Mouse (Mus musculus): Measurements from ENCODE around the gene Ccdc12.

Ccdc12 gene

GRCm38 (mm10) chr9:110635225-110635624, 21.1 kb upstream of the Ccdc12 start:
- ChIA-PET POLR2A (interaction anchor here in 3 of 4 experiments (0.5 to 2.8 kb wide), 6 partner anchors 10 to 287 kb away, joined by 3 to 14 read pairs (median 4); partner anchors contain the start of gene Nradd (in 2 of the 3)), CTCF (interaction anchor here (0.7 to 2.8 kb wide), 26 partner anchors 9 to 739 kb away, joined by 3 to 16 read pairs (median 4); partner anchors contain the start of genes Nbeal2 (in 2 of the 4) and Nradd (in 2 of the 4))

- CTCF ChIA-PET = interaction anchor here (0.5 to 2.4 kb wide), 9 partner anchors 11 to 143 kb away, joined by 3 to 10 read pairs (median 4); partner anchors contain the start of gene Nbeal2 (in 1 of the 4)
- POLR2A ChIA-PET = interaction anchor here in 3 of 4 experiments (0.7 to 2.4 kb wide), 7 partner anchors 10 to 122 kb away, joined by 3 to 9 read pairs (median 6); partner anchors contain the start of gene Nbeal2 (in 2 of the 3)
These were observed 17.7 kb upstream of the Ccdc12 start for GRCm38 (mm10) chr9:110638611-110639021.

GRCm38 (mm10) chr9:110641006-110641405, 15.3 kb upstream of the Ccdc12 start:
- ChIA-PET POLR2A (interaction anchor here in 2 of 4 experiments (0.5 to 2.1 kb wide), 2 partner anchors 13 to 167 kb away, joined by 3 to 9 read pairs; partner anchors contain the start of gene Nbeal2 (in 1 of the 2)), CTCF (interaction anchor here in 1 of 4 experiments (1.0 kb wide), 1 partner anchor 10 kb away, joined by 3 read pairs; no protein-coding TSS in a partner anchor)

- ChIA-PET CTCF (interaction anchor here in 2 of 4 experiments (1.4 to 1.8 kb wide), 2 partner anchors 12 kb away, joined by 3 to 9 read pairs; no protein-coding TSS in a partner anchor), POLR2A (interaction anchor here in 2 of 4 experiments (0.6 to 1.9 kb wide), 4 partner anchors 10 to 44 kb away, joined by 3 to 6 read pairs (median 4); partner anchors contain the start of gene Nradd (in 1 of the 2))
These were observed 13.3 kb upstream of the Ccdc12 start for GRCm38 (mm10) chr9:110642812-110643524.

- POLR2A ChIA-PET = interaction anchor here in 2 of 4 experiments (1.2 to 1.9 kb wide), 4 partner anchors 9 to 19 kb away, joined by 3 to 5 read pairs (median 4); partner anchors contain the start of gene Nradd (in 2 of the 2)
These were observed 12.5 kb upstream of the Ccdc12 start for GRCm38 (mm10) chr9:110643787-110644186.

GRCm38 (mm10) chr9:110644295-110644694, 12.0 kb upstream of the Ccdc12 start:
- POLR2A ChIA-PET = interaction anchor here in 3 of 4 experiments (0.7 to 1.9 kb wide), 6 partner anchors 9 to 203 kb away, joined by 3 to 9 read pairs (median 4); partner anchors contain the start of gene Nradd (in 2 of the 3)

More at GRCm38 (mm10) chr9:110643787-110644186, 12.5 kb upstream of the Ccdc12 start:
- CTCF ChIA-PET = interaction anchor here in 2 of 4 experiments (1.0 to 1.8 kb wide), 3 partner anchors 13 to 53 kb away, joined by 3 to 9 read pairs (median 3); no protein-coding TSS in a partner anchor

GRCm38 (mm10) chr9:110645219-110645618, 11.1 kb upstream of the Ccdc12 start:
- POLR2A ChIA-PET = interaction anchor here in 1 of 4 experiments (1.3 kb wide), 1 partner anchor 21 kb away, joined by 3 read pairs; the partner anchor contains the start of gene Nradd

More at GRCm38 (mm10) chr9:110644295-110644694, 12.0 kb upstream of the Ccdc12 start:
- CTCF ChIA-PET = interaction anchor here in 3 of 4 experiments (0.6 to 1.8 kb wide), 7 partner anchors 9 to 294 kb away, joined by 3 to 9 read pairs (median 4); no protein-coding TSS in a partner anchor

GRCm38 (mm10) chr9:110649775-110650174, 6.5 kb upstream of the Ccdc12 start:
- ChIA-PET POLR2A (interaction anchor here in 1 of 4 experiments (1.1 kb wide), 1 partner anchor 29 kb away, joined by 3 read pairs; no protein-coding TSS in a partner anchor), CTCF (interaction anchor here in 3 of 4 experiments (0.6 to 1.9 kb wide), 5 partner anchors 11 to 70 kb away, joined by 3 to 13 read pairs (median 4); no protein-coding TSS in a partner anchor)

More at GRCm38 (mm10) chr9:110645219-110645618, 11.1 kb upstream of the Ccdc12 start:
- CTCF ChIA-PET = interaction anchor here in 3 of 4 experiments (1.0 to 1.3 kb wide), 3 partner anchors 10 to 136 kb away, joined by 3 to 4 read pairs (median 4); no protein-coding TSS in a partner anchor

GRCm38 (mm10) chr9:110651931-110652722, 4.2 kb upstream of the Ccdc12 start:
- ChIA-PET CTCF (interaction anchor here (0.6 to 3.7 kb wide), 10 partner anchors 14 to 204 kb away, joined by 3 to 18 read pairs (median 3); partner anchors contain the start of gene Nradd (in 1 of the 4)), POLR2A (interaction anchor here in 3 of 4 experiments (0.6 to 5.8 kb wide), 16 partner anchors 9 to 717 kb away, joined by 3 to 45 read pairs (median 3); partner anchors contain the start of genes Nradd (in 1 of the 3) and Ptpn23 (in 1 of the 3))

- CTCF ChIA-PET = interaction anchor here (0.6 to 3.7 kb wide), 9 partner anchors 15 to 205 kb away, joined by 3 to 18 read pairs (median 3); partner anchors contain the start of gene Nradd (in 1 of the 4)
These were observed 3.2 kb upstream of the Ccdc12 start for GRCm38 (mm10) chr9:110652963-110653654.

GRCm38 (mm10) chr9:110653655-110654461, 2.4 kb upstream of the Ccdc12 start, which contains the start of gene Nbeal2:
Gene Nbeal2 (minus strand): TSS chr9:110654161.
- POLR2A ChIA-PET = interaction anchor here in 3 of 4 experiments (0.5 to 5.8 kb wide), 57 partner anchors 8 to 349 kb away, joined by 3 to 45 read pairs (median 4); partner anchors contain the start of genes Nradd (in 2 of the 3), Als2cl (in 1 of the 3), Kif9 (in 1 of the 3) and Klhl18 (in 1 of the 3)
- CTCF ChIA-PET = interaction anchor here in 3 of 4 experiments (0.5 to 3.7 kb wide), 19 partner anchors 16 to 321 kb away, joined by 3 to 18 read pairs (median 4); partner anchors contain the start of genes Nradd (in 1 of the 3) and Scap (in 1 of the 3)

More at GRCm38 (mm10) chr9:110652963-110653654, 3.2 kb upstream of the Ccdc12 start:
- POLR2A ChIA-PET = interaction anchor here in 3 of 4 experiments (0.6 to 5.8 kb wide), 21 partner anchors 8 to 342 kb away, joined by 3 to 45 read pairs (median 3); partner anchors contain the start of genes Nradd (in 1 of the 3) and Ptpn23 (in 1 of the 3)

GRCm38 (mm10) chr9:110654726-110655650, 1.3 kb upstream of the Ccdc12 start:
- ChIA-PET CTCF (interaction anchor here in 3 of 4 experiments (0.5 to 3.7 kb wide), 17 partner anchors 17 to 322 kb away, joined by 3 to 18 read pairs (median 4); partner anchors contain the start of gene Scap (in 1 of the 3)), POLR2A (interaction anchor here in 3 of 4 experiments (0.5 to 5.8 kb wide), 49 partner anchors 7 to 342 kb away, joined by 3 to 45 read pairs (median 4); partner anchors contain the start of genes Kif9 (in 2 of the 3), Klhl18 (in 2 of the 3), Nradd (in 2 of the 3) and Als2cl (in 1 of the 3))

GRCm38 (mm10) chr9:110655651-110656007, 674 bp upstream of the Ccdc12 start:
- CTCF ChIA-PET = interaction anchor here in 2 of 4 experiments (0.6 to 1.6 kb wide), 3 partner anchors 21 to 246 kb away, joined by 3 to 4 read pairs (median 3); no protein-coding TSS in a partner anchor

More at GRCm38 (mm10) chr9:110655651-110656007, 674 bp upstream of the Ccdc12 start:
- POLR2A ChIA-PET = interaction anchor here in 3 of 4 experiments (0.6 to 5.8 kb wide), 6 partner anchors 11 to 179 kb away, joined by 4 to 45 read pairs (median 7); partner anchors contain the start of genes Kif9 (in 1 of the 3) and Klhl18 (in 1 of the 3)

Data from embryonic stem cell, embryonic (primary cell).